Mouse (Mus musculus) heart, postnatal 0 days (tissue): ENCODE data around the gene Ccdc137.

Source experiments
- CTCF ChIP-seq: IDR thresholded peaks from 2 replicates; pipeline ENCODE4 v1.5.1; 2016; ENCODE audit warnings: antibody characterized with exemption, control low read depth, low read depth
- EP300 ChIP-seq: IDR thresholded peaks from 2 replicates; pipeline ENCODE4 v1.6.1; 2016; ENCODE audit warnings: antibody characterized with exemption, low read depth

- peak; percentile 76 for TF ChIP-seq CTCF
- no peak for TF ChIP-seq EP300
Measured at GRCm38 (mm10) chr11:120423569-120424295, 34.2 kb upstream of the Ccdc137 start.
